Mouse (Mus musculus) megakaryocyte, embryonic 14.5 days (primary cell): ENCODE data around the gene Phxr2.

Experiments used
- FLI1 ChIP-seq: IDR thresholded peaks from 2 replicates; pipeline ENCODE4 v1.6.1; 2012; ENCODE audit warnings: low read length, inconsistent platforms, mixed read lengths
- GATA1 ChIP-seq: IDR thresholded peaks from 3 replicates; pipeline ENCODE4 v1.6.1; 2012; ENCODE audit warnings: mixed read lengths, low read length, inconsistent platforms, borderline replicate concordance

DNA sequence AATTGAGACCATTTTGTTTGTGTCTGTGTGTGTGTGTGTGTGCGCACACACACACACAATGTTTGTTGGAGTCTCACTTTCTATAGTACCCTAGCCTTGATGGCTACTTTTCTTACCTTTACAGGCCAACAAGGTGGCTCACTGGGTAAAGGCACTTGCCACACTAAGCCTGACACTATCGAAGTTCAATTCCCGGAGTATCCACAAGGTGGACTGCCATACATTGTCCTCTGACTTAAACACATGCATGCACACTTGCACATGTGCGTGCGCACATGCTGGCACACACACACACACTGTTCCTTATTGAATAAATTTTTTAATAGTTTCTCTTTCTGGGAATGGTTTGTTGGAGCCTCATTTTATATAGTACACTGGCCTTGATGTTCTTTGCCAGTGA is 30.7 kb upstream of the Phxr2 start:
- TF ChIP-seq GATA1 (no peak), FLI1 (no peak)
